Mouse (Mus musculus): ENCODE data around the gene Olfr1087. TPM values are rescaled to one million over a fixed set of nuclear protein-coding genes. Genes with fewer than 3 reads are reported as not detected.

Olfr1087 gene
- polyA plus RNA-seq (2017; shearing (Covaris generic)) = not detected

GRCm38 (mm10) chr2:86698295-86698694, at the start of gene Olfr1087:
TSS of gene Olfr1087 (minus strand) at chr2:86698395.

DNA sequence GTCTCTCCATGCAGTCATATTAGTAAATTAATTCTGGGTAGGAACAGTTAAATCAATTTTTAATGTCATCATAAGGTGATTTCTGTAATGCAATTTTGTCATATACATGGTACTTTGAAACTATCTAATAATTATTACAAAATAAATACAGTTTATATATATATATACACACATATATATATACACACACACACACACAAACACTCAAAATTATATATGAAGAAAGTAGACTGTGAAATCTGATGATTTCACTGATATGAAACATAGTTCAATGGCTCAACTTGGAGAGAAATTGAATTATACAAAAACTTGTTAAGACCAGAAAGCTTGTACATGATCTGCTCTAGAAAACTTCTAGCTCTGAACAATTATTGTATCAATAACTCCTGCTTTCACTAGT, 35.4 kb upstream of the Olfr1087 start, which contains the start of gene Olfr1089:
TSS of gene Olfr1089 (minus strand) at position 101 of the 400 bp plus-strand sequence.

GRCm38 (mm10) chr2:86679992-86680391, 18.2 kb downstream of the Olfr1087 start, which contains the start of gene Olfr1086:
TSS of gene Olfr1086 (minus strand) at chr2:86680092.

DNA sequence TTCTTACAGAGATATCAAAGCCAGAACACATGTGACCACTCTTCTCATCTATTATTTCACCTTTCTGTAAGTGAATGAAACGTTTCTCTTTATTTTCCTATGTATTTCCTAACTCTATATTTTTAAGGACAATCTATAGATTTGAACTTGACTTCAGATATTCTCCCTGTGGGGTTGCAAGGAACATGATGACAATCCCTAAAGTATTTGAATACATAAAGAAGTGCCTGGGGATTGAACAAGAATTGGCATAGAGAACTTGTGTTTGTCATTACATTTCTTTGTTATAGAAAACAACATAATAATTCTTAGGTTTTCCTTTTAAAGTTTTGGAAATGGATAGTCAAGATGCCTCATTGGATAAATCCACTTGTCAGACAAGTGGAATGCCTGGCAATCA, 36.3 kb downstream of the Olfr1087 start, which contains the start of gene Olfr1085:
TSS of gene Olfr1085 (minus strand) at position 101 of the 400 bp plus-strand sequence.

DNA sequence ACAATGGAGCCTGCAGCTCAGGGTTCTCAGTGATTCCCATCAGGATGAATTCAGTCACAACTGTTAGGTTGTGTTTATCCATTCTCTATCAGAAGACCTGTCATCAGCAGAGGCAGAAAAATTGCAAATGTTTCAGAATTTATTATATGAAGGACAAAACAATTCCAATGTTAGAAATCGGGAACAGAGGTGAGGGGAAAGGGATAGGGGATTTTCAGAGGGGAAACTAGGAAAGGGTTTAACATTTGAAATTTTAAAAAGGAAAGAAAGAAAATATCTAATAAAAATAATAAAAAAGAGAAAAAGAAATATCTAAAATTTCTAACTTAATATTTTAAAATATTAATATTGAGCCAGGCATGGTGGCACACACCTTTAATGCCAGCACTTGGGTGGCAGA, 58.6 kb downstream of the Olfr1087 start, which contains the start of gene Olfr1084:
TSS of gene Olfr1084 (minus strand) at position 101 of the 400 bp plus-strand sequence.

Other genes starting within 250 kb of the Olfr1087 start
- gene Olfr1065, start 247.8 kb downstream of the Olfr1087 start, polyA plus RNA-seq (2017; shearing (Covaris generic)) = not detected
- gene Olfr1066, start 242.1 kb downstream of the Olfr1087 start, polyA plus RNA-seq (2017; shearing (Covaris generic)) = not detected
- not detected for gene Olfr228, start 211.0 kb downstream of the Olfr1087 start, polyA plus RNA-seq (2017; shearing (Covaris generic))
- not detected for gene Olfr1076, start 189.9 kb downstream of the Olfr1087 start, polyA plus RNA-seq (2017; shearing (Covaris generic))
- gene Olfr1079, start 155.9 kb downstream of the Olfr1087 start, polyA plus RNA-seq (2017; shearing (Covaris generic)) = not detected
- not detected for gene Olfr1080, start 140.2 kb downstream of the Olfr1087 start, polyA plus RNA-seq (2017; shearing (Covaris generic))
- gene Olfr1082, start 99.4 kb downstream of the Olfr1087 start, polyA plus RNA-seq (2017; shearing (Covaris generic)) = not detected
- not detected for gene Olfr1084, start 58.7 kb downstream of the Olfr1087 start, polyA plus RNA-seq (2017; shearing (Covaris generic))
- gene Olfr1085, start 36.4 kb downstream of the Olfr1087 start, polyA plus RNA-seq (2017; shearing (Covaris generic)) = not detected
- gene Olfr1086, start 18.3 kb downstream of the Olfr1087 start, polyA plus RNA-seq (2017; shearing (Covaris generic)) = not detected
- gene Olfr1089, start 35.3 kb upstream of the Olfr1087 start, polyA plus RNA-seq (2017; shearing (Covaris generic)) = not detected
- gene Olfr1090, start 60.6 kb upstream of the Olfr1087 start, polyA plus RNA-seq (2017; shearing (Covaris generic)) = not detected
- gene Olfr1093, start 84.1 kb upstream of the Olfr1087 start, polyA plus RNA-seq (2017; shearing (Covaris generic)) = not detected
- not detected for gene Olfr141, start 111.6 kb upstream of the Olfr1087 start, polyA plus RNA-seq (2017; shearing (Covaris generic))
- not detected for gene Olfr1094, start 126.3 kb upstream of the Olfr1087 start, polyA plus RNA-seq (2017; shearing (Covaris generic))
- not detected for gene Olfr1095, start 153.3 kb upstream of the Olfr1087 start, polyA plus RNA-seq (2017; shearing (Covaris generic))
- gene Gm13723, start 176.4 kb upstream of the Olfr1087 start, polyA plus RNA-seq (2017; shearing (Covaris generic)) = not detected
- not detected for gene Olfr1097, start 193.8 kb upstream of the Olfr1087 start, polyA plus RNA-seq (2017; shearing (Covaris generic))
- not detected for gene Olfr1098, start 226.2 kb upstream of the Olfr1087 start, polyA plus RNA-seq (2017; shearing (Covaris generic))

Measured in activated CD4-positive, CD25-positive, alpha-beta regulatory T cell, adult 9 weeks (primary cell).